Mouse (Mus musculus): Measurements from ENCODE around the gene Fam241a. TPM values are rescaled to one million over a fixed set of nuclear protein-coding genes. Genes with fewer than 3 reads are reported as not detected.

Fam241a gene
- total RNA-seq, 2 experiments from 2014 or later = 3.9 to 4.1 TPM

DNA sequence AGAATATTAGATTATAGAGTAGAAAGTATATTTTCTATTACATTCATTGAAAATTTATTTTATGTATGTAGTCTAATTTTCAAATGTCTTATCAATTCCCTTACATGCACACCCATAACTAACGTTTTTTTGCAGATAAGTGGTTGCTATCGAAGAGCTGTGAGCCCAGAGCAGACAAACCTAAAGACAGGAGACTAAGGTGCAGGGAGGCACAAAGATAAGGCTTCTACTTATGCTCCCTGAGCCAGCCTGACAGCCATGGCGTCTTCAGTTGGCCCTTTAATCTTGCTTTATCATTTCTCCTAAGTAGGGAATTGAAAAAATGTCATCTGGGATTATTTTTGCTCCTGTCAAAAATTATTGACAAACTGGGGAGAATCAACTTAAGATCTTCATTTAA lies 6.6 kb downstream of the Fam241a start:
- DNase-seq = no peak
- intact Hi-C loops (cut with DNase I; ENCODE audit: low total_unique reads) = no loop called here

- no peak for DNase-seq
- intact Hi-C loops (cut with DNase I; ENCODE audit: low total_unique reads) = no loop called here
Observed at GRCm38 (mm10) chr3:127881684-127882083, 14.4 kb downstream of the Fam241a start.

GRCm38 (mm10) chr3:127879968-127880367 lies 16.2 kb downstream of the Fam241a start:
- DNase-seq = no peak
- intact Hi-C loops (cut with DNase I; ENCODE audit: low total_unique reads) = no loop called here

GRCm38 (mm10) chr3:127875509-127875908 lies 20.6 kb downstream of the Fam241a start:
- intact Hi-C loops (cut with DNase I; ENCODE audit: low total_unique reads) = no loop called here

GRCm38 (mm10) chr3:127875059-127875458 lies 21.1 kb downstream of the Fam241a start:
- DNase-seq = no peak
- intact Hi-C loops (cut with DNase I; ENCODE audit: low total_unique reads) = no loop called here

More at GRCm38 (mm10) chr3:127875509-127875908, 20.6 kb downstream of the Fam241a start:
- no peak for DNase-seq

DNA sequence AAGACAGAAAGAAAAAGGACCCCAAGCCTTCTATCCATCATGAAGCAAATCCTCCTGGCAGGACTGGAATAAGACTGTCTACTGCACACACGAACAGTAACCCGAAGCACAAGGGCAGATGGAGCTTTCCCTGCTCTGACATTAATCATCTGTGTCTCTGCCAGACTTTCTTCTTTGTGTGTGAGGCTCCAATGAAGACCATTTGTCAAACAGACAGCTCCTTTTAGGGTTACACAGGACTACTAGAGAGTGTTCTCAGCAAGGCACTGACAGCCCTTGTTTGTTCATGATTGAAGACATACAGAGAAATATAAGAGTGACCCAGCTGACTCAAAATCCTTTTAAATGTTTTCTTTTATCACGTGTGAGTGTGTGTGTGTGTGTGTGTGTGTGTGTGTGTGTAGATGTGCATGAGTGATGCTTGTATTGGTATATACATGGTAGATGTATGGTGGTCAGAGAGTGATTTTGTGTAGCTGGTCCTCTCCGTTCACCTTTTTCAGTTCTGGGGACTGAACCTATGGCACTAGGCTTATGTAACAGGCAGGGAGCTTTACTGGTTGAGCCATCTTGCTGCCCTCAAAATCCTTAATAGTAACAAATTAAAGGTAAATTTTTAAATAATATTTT lies 21.8 kb downstream of the Fam241a start:
- DNase-seq = no peak
- intact Hi-C loops (cut with DNase I; ENCODE audit: low total_unique reads) = no loop called here

DNA sequence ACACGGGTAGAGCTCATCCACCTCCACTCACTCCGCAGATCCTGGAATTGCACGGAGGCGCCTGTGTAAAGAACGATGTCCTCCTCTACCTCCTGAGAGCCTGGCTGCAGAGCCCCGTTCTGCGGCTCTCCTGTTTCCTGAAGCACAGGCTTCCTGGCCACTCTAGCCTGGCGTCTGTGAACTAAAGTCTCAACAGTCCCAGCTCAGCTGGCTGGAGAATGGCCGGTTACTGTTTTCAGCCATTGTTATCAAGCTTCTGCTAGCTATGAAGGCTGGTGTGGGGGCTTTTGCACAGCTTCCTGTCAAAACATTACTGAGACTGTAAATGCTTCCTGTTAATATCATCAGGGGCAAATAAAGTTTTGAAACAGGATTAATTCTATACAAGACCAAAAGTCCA lies 24.5 kb downstream of the Fam241a start:
- DNase-seq = no peak
- intact Hi-C loops (cut with DNase I; ENCODE audit: low total_unique reads) = no loop called here

- no peak for DNase-seq
- intact Hi-C loops (cut with DNase I; ENCODE audit: low total_unique reads) = no loop called here
Observed at GRCm38 (mm10) chr3:127868880-127869279, 27.2 kb downstream of the Fam241a start.

GRCm38 (mm10) chr3:127868046-127868758 lies 27.9 kb downstream of the Fam241a start:
- intact Hi-C loops (cut with DNase I; ENCODE audit: low total_unique reads) = no loop called here
- DNase-seq = no peak

- DNase-seq = no peak
- intact Hi-C loops (cut with DNase I; ENCODE audit: low total_unique reads) = no loop called here
Observed at GRCm38 (mm10) chr3:127864242-127864641, 31.9 kb downstream of the Fam241a start.

- intact Hi-C loops (cut with DNase I; ENCODE audit: low total_unique reads) = no loop called here
Observed at GRCm38 (mm10) chr3:127863571-127863970, 32.6 kb downstream of the Fam241a start.

DNA sequence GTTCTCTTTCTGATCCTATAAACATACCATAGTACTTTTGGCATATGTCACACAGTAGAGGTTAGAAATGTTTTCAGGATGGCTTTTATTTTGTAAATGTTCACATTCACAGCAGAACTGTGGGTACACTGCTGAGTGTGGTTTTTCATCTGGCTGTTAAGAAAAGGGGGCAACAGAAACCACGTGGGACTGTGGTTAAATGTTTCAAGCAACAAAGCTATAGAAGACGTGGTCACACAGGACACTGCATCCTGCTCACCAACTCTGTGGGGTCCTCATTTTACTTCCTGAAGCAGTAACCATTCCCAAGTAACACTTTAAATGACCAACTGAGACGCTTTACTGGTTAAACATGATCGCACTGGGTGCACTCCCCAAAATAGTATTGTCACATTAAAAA lies 33.6 kb downstream of the Fam241a start:
- intact Hi-C loops (cut with DNase I; ENCODE audit: low total_unique reads) = no loop called here

More at GRCm38 (mm10) chr3:127863571-127863970, 32.6 kb downstream of the Fam241a start:
- DNase-seq = no peak

GRCm38 (mm10) chr3:127861340-127861739 lies 34.8 kb downstream of the Fam241a start:
- DNase-seq = no peak
- intact Hi-C loops (cut with DNase I; ENCODE audit: low total_unique reads) = no loop called here

More for the DNA sequence above, 33.6 kb downstream of the Fam241a start:
- DNase-seq = no peak

GRCm38 (mm10) chr3:127853431-127854206 lies 42.5 kb downstream of the Fam241a start:
- intact Hi-C loops (cut with DNase I; ENCODE audit: low total_unique reads) = loop anchor here (2.0 kb wide), 1 partner anchor 95 kb away; no protein-coding TSS in a partner anchor
- peak; percentile 63 for DNase-seq

- DNase-seq = no peak
- intact Hi-C loops (cut with DNase I; ENCODE audit: low total_unique reads) = no loop called here
Observed at GRCm38 (mm10) chr3:127852722-127853121, 43.4 kb downstream of the Fam241a start.

DNA sequence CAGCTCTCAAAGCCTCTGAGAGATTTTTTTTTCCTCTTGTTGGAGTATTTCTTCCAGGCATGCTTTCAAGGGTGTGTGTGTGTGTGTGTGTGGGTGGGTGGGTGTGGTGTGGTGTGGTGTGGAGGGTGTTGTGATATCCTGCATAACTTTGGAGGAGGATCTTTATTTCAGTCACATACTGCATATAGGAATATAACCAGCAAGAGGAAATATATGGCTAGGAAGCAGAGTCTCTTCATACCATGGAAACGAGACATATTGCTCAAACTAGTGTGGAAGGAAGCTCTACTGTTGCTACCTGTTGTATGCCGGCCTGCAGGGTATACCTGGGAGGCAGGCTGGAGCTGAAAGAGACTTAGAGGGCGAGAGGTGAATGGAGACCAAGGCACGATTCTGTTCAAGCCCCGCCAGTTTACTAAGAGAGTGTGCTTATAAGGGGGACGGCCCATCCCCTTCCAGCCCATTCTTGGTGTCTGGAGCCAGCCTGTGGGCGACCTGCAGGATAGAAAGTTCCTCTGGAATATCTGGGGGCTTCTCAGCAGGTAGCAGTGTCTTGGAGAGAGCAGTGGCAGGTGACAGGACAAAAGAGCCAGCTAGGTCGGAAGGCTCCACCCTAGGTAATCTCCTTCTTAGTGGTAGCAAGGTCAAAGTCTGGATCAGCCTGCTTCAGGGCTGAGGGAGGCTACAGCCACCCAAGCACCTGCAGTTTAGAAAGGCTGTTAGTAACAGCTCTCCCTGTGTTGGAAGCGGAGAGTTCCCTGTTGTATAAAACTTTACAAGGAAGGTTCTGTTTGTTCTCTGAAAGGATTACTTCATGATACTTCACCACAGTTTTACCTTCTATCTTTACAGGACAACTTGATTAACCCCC lies 45.1 kb downstream of the Fam241a start:
- intact Hi-C loops (cut with DNase I; ENCODE audit: low total_unique reads) = no loop called here
- DNase-seq = no peak

DNA sequence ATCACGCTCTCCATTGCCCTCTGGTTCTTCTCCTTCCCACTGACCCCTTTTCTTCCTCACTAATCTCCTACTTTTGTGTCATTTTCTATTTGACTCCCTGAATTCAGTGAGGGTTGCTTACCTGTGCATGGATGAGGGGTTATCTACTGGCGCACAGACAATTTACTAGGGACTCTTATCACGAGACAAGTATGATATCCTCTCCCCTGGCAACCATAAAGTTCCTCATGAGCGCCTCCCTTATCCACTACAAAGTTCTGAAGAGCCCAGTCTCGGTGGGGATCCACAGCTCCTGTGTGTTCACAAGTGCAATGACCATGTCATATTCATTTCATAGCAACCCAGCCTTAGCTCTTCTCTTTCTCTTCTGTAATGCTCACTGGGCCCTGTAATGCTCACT lies 46.2 kb downstream of the Fam241a start:
- DNase-seq = no peak
- intact Hi-C loops (cut with DNase I; ENCODE audit: low total_unique reads) = no loop called here

- intact Hi-C loops (cut with DNase I; ENCODE audit: low total_unique reads) = no loop called here
- DNase-seq = no peak
Observed at GRCm38 (mm10) chr3:127848088-127848808, 47.9 kb downstream of the Fam241a start.

DNA sequence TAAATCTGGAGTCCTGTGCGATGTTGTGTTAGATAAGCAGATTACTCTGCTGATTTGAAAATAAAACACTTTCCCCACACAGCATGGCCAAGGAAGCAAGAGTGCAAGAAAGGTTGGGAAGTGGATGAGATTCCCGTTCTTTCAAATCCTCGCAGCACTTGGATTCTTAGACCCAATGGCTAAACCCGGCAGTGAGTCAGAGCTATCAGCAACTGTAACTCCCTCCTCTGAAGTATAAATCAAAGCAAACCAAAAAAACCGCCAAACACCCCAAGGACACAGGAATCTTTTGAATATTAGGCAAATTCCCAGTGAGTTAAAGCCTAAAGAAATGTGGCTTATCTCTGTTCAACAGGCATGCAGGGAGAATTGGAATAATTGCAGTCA lies 52.2 kb downstream of the Fam241a start:
- intact Hi-C loops (cut with DNase I; ENCODE audit: low total_unique reads) = no loop called here

More for the DNA sequence above, 52.2 kb downstream of the Fam241a start:
- DNase-seq = no peak
